Mouse (Mus musculus): ENCODE measurements around the gene Wdr4. TPM values are rescaled to one million over a fixed set of nuclear protein-coding genes. Genes with fewer than 3 reads are reported as not detected.
A peak's percentile ranks its signal among the peaks of the same experiment; 100 is the strongest.
"Not testable (repeated sequence)": the region's sequence is repeated elsewhere in the genome, so short reads cannot be mapped to it uniquely, and the experiment has no call there.

The Wdr4 gene
- 22.2 and 26.3 TPM in 2 replicates for total RNA-seq (2021)
- long read RNA-seq, experiment 1, full-length matches to known transcripts: 25 of 30 reads
- long read RNA-seq, experiment 1, partial matches to known transcripts: 3 of 30 reads
- long read RNA-seq, experiment 1, other reads (novel, unspliced or antisense): 2 of 30 reads
- long read RNA-seq, experiment 2, full-length matches to known transcripts: 33 of 46 reads
- long read RNA-seq, experiment 2, partial matches to known transcripts: 3 of 46 reads
- long read RNA-seq, experiment 2, other reads (novel, unspliced or antisense): 10 of 46 reads

DNA sequence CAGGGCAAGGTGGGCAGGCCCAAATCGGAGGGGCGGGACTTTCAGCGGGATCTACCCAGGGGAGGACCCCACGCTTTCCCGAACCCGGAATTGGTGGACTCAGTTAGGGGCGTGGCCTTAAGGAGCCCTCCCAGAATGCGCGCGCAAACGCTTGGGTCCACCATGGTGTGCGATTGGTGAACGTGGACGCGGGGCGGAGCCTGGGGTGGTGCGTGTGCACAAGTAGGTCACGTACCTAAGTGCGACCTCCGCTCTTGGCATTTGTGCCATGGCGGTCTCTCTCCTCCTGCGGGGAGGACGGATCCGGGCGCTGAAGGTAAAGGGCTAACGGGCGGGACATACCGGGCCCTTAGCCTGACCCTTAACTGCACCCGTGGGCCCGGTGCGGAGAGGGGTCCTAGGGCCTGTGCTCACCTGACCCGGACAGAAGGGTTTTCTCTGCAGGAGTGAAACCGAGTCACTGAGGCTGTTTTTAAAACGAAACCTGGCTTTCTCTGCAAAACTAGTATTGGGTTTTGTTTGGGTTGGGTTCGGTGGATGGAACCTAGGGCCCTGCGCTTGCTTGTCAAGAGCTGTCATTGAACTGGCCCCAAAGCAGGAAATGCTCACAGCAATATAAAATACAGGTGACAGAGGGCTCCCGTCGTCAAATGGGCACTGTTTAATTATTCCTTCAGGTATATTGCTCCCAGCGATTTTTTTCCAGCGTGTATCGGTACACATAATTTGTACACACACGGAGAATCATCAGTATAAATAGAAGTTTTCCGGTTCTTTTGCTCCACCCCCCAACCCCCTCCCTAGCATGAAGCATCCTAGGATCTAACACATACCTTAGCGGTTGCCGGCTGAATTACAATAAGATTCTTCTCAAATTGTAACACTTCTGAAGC, at the start of gene Wdr4, which contains the start of gene Ndufv3:
TSS of gene Wdr4 (minus strand) at position 35 of the 893 bp plus-strand sequence.
TSS of gene Ndufv3 (plus strand) at position 170 of the 893 bp plus-strand sequence.
- DNase-seq: peak; percentile 100

DNA sequence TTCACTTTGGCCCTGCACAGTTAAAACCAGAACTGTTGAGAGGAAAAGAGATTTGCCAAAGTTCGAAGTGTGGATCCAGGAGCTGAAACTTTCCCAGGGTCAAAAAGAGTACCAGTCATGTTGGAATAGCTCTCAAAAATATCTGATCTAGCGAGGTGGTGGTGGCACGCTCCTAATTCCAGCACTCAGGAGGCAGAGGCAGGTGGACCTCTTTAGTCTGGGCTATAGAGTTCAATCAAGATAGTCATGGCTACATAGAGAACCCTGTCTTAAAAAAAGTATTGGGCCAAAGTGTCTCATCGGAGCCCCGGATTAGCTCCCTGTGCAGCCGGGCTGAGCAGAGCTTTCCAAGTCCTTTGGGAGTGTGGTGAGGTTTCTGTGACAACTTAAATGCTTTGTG, 46.5 kb upstream of the Wdr4 start:
- DNase-seq: no peak

DNA sequence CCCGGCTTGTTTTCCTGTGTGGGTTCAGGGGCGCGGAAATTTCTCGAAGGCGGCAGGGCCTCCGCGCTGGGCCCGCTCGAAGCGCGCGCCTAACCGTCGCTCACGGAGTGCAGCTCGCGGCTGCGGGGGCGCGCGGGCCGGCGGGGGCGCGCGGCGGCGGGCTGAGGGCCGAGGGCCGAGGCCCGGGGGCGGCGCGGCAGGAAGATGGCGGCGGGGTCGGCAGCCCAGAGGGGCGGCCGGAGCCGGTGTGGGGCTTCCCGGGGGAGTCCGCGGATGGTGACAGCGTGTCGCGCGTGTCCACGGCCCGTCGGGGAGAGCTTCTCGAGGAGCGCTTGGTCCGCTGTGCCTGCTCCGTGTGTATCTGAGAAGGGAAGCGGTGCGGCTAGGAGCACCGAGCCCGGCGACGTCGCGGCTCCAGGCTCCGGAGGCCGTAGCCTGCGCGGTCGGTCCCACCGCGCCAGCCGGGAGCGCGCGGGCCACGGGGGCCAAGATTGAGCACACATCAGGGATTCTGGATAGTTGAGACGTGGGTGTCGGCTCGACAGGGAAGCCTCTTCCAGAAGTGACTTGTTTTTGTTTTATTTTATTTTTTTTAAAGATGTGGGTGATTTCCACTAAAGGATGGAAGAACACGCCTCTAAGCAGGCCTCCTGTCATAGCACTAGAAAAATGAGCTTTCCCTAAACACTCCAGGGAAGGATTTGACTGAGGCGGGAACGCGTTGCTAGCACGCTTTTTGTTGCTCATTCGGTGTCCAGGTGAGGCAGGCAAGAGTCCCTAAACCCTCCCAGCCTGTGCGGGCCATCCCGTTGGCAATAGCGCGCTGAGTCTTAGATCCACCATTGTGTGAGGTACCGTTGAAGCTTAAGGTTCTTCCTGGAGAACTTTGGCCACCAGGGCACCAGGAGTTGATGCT, 45.6 kb upstream of the Wdr4 start:
- peak; percentile 79 for DNase-seq

DNA sequence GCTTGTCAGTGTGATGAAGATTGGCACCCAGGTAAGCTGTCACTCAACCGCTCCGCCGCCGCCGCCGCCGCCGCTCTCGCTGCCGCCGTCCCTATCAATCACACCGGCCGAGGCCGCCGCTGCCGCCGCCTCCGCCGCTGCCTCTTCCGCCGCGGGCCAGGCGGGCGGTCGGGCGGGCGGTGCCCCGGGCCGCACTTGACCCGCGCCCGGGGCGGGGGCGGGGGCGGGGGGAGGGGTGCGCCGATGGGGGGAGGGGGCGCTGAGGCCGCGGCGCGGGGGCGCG, 45.0 kb upstream of the Wdr4 start:
- DNase-seq: no peak

DNA sequence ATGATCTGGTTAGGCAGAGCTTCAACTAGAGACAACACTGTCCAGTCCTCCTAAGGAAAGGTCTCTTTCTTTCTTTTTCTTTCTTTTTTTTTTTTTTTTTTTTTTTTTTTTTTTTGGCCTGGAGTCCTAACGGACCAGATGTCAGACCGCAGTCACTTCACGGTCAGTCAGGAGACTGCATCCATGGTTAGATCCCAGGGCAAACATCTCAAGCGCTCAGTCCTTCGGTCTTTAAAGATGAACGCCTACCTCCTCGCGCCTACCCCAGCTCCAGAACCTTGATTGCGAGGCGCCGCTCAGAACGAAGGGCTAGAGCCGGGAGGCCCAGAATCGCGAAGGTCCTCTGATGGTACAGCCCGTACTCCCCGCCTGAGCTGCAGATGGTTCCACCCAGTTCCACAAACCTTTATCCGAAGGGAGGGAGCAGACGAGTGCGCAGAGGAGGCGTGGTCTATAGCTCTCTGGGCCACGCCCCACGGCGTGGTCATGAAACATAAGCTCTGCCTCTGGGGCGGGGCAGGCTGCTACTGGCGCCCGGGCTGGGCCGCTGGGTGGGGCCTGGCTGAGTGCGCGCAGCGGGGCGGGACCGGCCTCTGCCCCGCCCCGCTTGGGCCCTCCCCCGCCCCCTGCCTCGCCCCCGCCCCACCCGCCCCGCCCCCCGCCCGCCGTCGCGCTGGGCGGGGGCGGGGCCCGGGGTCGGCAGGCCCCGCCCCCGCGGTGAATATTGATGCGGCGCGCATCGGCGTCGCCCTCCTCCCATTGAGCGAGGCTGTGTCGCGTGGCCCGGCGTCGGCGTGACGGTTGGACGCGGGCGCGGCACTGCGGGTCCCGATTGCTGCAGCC, 44.5 kb upstream of the Wdr4 start, which contains the start of gene Pknox1:
TSS of gene Pknox1 (plus strand) at position 720 of the 843 bp plus-strand sequence.
- DNase-seq: peak; percentile 99

DNA sequence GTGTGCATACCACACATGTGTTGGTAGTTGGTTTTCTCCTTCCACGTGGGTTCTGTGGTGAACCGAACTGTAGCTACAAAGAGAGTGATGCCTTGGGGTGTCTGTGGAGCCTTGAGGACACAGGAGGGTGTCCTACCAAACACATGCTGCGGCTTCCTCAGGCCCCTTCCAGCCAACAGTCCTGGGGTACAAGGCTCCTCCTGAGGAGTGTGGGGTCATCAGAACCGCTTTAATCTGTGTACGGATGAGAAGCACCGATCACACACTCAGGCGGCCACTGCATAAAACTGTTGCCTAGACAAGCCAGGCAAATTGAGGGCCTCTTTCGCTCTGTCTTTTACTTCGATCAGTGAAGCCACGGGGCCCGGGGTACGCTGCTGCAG, 43.8 kb upstream of the Wdr4 start:
- DNase-seq: peak; percentile 58

DNA sequence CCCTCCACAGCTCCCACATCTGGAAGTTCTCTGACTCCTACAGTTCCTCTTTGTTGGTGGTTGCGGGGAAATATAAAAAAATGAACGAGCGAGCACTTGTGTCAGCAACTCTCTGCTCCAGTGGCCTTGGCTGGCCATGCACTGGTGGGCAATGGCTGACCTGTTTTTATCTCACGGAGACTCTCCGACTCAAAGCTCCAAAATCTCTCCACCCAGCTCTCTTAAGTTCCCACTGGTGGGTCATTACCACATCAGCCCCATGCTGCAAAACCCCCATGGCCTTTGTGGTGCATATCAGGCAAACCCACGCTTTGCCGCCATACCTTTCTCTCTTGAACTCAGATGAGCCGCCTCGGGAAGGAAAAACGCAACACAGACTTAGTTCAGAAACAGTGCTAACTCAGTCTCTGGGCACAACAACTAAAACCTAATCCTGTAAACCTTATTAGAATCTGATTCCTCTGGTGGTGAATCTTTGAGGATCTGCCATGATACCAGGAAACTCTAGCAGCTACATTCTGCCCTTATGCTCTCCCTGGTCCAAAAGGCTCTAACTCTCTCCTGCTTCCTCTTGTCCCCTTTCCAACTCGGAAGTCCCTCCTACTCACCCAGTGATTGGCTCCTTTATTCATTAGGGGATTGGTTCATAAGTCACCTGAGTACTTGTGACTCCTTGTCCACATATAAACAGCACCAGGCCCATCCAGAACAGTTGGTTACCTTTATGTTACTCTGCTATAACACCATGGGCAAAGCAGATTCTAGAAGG, 39.4 kb upstream of the Wdr4 start:
- DNase-seq: no peak

DNA sequence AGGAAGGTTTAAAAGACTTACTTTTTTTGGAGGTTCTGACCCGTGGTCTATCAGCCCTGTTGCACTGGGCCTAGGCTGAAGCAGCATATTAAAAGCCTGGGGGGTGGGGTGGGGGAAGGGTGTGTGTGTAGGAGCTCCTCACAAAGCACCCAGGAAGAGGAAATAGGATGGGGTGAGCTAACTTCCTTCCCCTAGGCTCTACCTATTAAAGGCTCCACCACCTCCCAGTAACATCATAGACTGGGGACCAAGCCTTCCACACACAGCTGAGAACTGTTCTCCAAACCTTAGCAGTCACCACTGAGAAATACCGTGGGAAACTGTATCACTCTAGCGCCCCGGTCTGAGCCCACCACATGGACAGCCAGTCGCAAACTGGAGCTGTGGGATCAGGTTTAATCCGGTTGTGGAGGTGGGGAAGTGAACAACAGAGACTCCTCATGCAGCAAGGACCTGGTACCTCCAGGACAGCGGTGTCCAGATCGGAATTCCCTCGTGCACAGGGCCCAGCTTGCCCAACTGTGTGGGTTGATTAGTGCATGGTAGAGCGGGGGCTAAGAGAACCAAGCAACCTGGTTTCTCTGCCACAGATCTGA, 38.3 kb upstream of the Wdr4 start:
- no peak for DNase-seq

DNA sequence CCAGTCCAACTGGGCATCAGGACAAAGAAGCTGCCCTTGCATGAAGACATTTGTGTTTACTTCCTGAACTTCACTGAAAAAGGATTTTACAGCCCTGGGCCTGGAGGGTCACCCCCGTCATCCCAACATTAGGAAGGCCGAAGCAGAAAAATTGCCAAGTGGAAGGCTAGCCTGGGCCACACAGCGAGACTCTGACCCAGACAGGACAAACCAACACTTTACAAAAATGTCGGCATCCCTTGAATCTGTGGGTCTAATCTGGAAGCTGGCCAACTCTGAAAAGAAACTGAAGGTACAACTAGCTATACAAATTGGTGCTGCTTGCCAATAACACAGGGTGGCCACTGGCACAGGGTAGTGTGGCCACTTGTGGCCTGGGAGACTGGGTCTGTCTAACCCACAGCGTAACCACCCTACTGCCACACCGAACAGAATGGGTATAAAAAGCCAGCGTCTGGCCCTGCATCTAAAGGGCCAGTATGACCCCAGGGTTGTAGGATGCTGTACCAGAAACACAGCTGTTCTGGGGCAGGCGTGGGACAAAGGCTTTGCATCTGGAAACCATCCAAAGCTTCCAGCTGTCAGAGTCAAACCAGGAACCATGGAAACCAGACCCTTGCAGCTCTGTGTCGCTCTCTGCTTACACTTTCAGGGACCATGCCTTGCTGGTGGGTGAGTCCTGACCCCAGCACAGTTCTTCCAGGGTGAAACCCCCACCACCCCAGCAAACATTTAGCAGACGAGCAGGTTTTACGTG, 37.5 kb upstream of the Wdr4 start:
- no peak for DNase-seq

DNA sequence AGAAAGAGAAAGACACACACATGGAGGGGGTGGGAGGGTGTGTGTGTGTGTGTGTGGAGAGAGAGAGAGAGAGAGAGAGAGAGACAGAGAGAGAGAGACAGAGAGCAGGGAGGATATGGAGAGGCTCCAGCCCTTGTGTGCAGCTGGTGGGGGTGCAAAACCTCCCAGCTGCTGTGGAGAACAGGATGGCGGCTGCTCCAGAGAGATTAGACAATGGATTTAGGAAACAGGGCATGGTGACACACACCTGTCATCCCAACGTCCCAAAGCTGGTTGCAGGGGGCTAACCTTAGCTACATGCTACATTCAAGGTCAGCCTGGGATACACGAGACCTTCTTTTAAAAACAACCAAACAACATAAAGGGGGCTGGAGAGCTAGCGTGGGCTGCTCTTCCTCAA, 36.5 kb upstream of the Wdr4 start:
- DNase-seq: no peak

DNA sequence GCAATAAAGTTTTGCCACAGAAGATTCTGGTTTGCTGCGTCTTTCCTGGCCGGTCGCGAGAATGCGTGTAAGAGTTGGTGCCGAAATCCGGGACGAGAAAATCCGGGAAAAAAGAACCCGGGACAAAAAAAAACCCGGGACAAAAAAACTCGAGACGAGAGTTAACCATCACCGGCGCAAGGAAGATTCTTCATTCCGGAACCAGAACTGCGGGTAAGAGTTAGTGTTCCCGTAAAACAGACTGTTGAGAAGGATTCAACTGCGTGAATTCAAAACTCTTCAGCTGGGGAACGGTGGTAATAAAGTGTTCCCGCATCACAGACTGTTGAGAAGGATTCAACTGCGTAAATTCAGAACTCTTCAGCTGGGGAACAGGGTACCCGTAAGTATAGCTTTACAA, 32.8 kb upstream of the Wdr4 start:
- not testable (repeated sequence) for DNase-seq

DNA sequence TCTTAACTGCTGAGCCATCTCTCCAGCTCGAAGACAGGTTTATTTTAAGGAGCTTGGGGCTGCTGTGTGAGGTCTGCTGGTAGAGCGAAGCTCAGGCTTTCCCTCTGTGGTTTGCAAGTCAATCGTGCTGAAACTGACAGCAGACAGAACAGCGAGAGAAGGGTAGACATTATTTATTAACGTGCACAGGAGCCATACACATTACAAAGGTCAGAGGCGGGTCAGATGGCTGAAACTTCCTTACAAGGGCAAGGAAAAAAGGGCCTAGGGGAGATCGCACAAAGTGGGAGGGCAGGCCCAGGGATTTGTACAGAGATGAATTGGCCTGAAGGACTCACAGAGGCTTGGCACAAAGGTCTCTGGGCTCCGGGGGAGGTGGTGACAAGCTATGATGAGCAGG, 29.6 kb upstream of the Wdr4 start:
- no peak for DNase-seq

DNA sequence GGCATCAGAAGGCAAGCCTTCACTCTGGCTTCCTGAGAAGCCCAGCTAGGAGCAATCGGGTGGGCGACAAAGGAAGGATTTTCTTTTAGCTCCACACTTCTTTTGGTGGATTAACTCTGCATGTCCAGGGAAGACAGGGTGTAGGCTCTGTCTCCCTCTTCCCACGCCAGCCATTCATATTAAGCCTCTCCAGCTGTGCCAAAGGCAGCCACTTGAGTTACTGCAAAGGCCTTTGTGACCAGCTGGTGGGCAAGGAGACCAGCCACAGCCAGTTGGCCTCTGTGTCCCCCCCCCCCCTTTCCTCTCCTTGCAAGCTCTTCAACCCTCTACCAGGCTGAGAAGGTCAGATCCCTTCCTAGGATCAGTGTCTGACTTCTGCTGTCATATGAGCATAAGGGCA, 28.2 kb upstream of the Wdr4 start:
- no peak for DNase-seq

DNA sequence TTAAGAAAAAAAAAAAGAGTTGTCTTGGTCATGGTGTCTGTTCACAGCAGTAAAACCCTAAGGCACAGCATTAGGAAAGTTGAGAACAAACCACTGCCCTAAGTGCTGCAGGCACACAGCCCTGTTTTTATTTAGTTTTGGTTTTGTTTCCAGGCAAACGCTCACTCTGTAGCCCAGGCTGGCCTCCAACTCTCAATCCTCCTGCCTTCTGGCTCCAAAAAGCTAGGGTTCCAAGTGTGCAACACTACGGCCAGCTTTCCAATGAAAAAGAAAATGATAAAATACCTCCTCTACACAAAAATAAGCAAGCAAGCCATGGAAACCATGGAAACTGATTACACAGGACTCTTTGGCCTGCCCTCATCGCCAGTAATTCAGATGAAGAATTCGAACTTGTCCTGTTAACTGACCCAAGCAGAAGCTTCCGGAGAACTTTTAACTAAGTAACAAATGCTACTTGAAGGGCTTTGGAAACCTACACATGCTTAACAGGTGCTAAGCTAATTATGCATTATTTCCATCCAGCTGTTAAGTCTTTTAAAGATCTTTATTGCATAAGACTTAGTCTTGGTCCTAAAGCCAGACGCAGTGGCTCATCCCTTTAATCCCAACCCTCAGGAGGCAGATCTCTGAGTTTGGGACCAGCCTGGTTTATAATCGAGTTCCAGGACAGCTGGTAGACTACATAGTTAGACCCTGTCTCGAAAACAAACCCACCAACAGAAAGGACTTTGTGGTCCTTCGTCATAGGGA, 26.8 kb upstream of the Wdr4 start:
- DNase-seq: no peak

DNA sequence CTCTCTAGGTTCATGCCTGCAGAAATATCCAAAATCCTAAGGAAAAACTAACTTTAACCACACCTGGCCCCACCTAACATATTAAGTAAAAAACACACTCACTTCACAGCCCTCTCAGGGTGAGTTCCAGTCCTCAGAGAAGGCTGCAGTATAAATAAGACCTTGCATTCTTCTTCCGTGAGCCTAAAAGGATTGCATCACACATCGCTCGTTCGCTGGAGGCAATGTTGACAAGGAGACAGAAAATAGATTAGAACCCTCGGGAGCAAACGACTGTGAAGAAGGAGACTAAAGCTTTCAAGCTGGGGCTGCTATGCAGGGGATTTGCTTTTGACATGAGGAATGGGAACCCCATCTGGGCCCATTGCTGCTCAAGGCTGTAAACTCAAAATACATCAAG, 23.8 kb upstream of the Wdr4 start:
- peak; percentile 40 for DNase-seq

DNA sequence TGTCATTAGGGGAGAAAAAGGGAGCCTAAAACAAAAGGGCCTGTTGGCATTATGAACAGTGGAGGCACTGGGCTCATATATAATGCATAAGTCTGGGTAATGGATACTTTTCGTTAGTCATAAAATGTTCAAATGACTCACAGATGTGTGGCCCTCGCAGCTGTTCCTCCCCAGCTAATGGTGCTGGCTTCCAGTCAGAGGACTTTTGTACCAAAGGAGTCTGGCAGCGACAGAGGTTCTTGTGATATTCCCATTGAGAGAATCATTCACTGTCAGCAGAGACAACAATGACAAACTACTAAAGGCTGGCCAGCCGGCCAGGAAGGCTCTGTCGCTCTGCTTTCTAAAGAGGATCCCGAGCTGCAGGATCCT, 21.7 kb upstream of the Wdr4 start:
- peak; percentile 68 for DNase-seq

DNA sequence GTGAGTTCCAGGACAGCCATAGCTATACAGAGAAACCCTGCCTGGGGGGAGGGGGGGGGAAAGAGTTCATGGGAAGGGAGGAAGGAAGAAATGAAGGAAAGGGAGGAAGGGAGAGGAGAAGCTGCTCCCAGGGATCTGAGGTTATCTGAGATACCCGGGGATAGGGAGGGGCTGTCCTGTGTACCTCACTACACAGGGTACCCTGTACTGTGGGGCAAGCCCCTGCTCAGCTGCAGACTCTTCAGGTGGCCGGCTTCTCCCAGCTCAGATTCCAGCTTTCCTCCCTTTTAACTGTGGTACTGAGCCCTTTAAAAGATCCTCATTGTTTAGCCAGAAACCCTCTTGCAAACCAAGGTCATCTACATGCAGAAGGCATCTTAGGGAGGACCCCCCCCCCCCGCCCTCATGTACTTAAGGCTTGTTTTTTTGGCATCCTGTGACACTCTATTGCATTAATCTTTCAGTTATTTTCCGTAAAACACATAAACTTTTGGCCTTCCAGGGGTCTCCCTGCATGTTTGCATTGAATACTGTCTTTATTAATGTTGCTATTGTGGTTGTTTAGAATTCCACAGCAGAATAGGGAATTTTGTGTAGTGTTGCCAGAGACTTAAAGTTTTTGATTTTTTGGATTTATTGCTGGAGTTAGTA, 21.2 kb upstream of the Wdr4 start:
- no peak for DNase-seq

DNA sequence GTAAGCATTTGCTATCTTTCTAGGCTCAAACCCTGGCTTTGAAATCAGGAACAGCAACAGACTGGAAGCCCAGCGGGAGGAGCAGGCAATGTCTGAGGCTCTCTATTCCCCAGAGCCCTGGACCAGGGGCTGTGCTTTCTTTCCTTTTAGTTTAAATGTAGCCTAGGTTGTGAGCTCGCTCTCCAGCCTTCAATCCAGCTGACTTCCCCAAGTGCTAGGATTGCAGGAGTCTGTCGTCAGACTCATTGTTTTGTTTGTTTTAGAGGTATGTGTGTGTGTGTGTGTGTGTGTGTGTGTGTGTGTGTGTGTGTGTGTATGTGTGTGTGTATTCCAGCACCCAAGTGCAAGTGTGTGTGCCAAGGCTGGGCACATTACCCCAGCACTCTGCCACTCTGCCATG, 20.3 kb upstream of the Wdr4 start:
- DNase-seq: no peak

Data from adrenal gland, postnatal 14 days (tissue).